Mouse (Mus musculus): ENCODE measurements around the gene Slc12a5. TPM values are rescaled to one million over a fixed set of nuclear protein-coding genes. Genes with fewer than 3 reads are reported as not detected.

The Slc12a5 gene
- total and polyA plus RNA-seq, 3 experiments = 0.50 to 1.3 TPM; not detected in 1

- Histone ChIP-seq H3K36me3 (ENCODE audit: control insufficient read depth in 1 of 2, insufficient read depth in 2 of 2, low read length in 2 of 2) (no peaks in the 10 kb centered on the region), H3K27me3 (ENCODE audit: control insufficient read depth in 1 of 2, insufficient read depth in 2 of 2, low read length in 2 of 2) (no peaks in the 10 kb centered on the region; a peak in 2 of 4 replicates), H3K4me1 (ENCODE audit: control insufficient read depth in 1 of 2, insufficient read depth in 2 of 2, low read length in 2 of 2) (no peaks in the 10 kb centered on the region), H3K9ac (ENCODE audit: control insufficient read depth, low read depth, low read length, poor library complexity, severe bottlenecking) (no peak overlapping the region), H3K27ac (ENCODE audit: control insufficient read depth, low read depth, low read length) (no peak overlapping the region), H3K4me3 (ENCODE audit: control insufficient read depth in 1 of 2, insufficient read depth in 1 of 2, low read depth in 2 of 2, low read length in 2 of 2) (no peak overlapping the region), H3K9me3 (replicated peaks; ENCODE audit: insufficient read depth, low read length) (no peaks in the 10 kb centered on the region), H3K79me2 (ENCODE audit: control insufficient read depth, insufficient read depth, low read length, poor library complexity) (no peaks in the 10 kb centered on the region)
- DNase-seq (ENCODE audit: low read depth, low spot score) = peak; percentile 42
- peak; percentile 44 to 49 (median 47) for TF ChIP-seq CTCF (IDR thresholded peaks at IDR 0.05 in 2 of 3, conservative IDR thresholded peaks at IDR 0.05 in 1 of 3; ENCODE audit: control insufficient read depth in 1 of 3, insufficient read depth in 1 of 3, low read depth in 2 of 3, low read length in 3 of 3, poor library complexity in 1 of 3, severe bottlenecking in 1 of 3)
- no peak for TF ChIP-seq KAT2A (conservative IDR thresholded peaks at IDR 0.05; ENCODE audit: low read depth, low read length)
Measured at GRCm38 (mm10) chr2:164951745-164952144, 8.9 kb upstream of the Slc12a5 start.

GRCm38 (mm10) chr2:164952448-164952847, 8.2 kb upstream of the Slc12a5 start:
- H3K27ac ChIP-seq (ENCODE audit: control insufficient read depth, low read depth, low read length) = no peak overlapping the region
- no peaks in the 10 kb centered on the region for H3K27me3 ChIP-seq (ENCODE audit: control insufficient read depth in 1 of 2, insufficient read depth in 2 of 2, low read length in 2 of 2)
- no peaks in the 10 kb centered on the region for H3K36me3 ChIP-seq (ENCODE audit: control insufficient read depth in 1 of 2, insufficient read depth in 2 of 2, low read length in 2 of 2)
- TF ChIP-seq BHLHE40 (IDR thresholded peaks at IDR 0.05; ENCODE audit: borderline replicate concordance, low read depth, low read length) = no peak
- TF ChIP-seq CTCF (IDR thresholded peaks at IDR 0.05 in 2 of 3, conservative IDR thresholded peaks at IDR 0.05 in 1 of 3; ENCODE audit: control insufficient read depth in 1 of 3, insufficient read depth in 1 of 3, low read depth in 2 of 3, low read length in 3 of 3, poor library complexity in 1 of 3, severe bottlenecking in 1 of 3) = no peak
- H3K9me3 ChIP-seq (replicated peaks; ENCODE audit: insufficient read depth, low read length) = no peaks in the 10 kb centered on the region
- no peaks in the 10 kb centered on the region for H3K4me1 ChIP-seq (ENCODE audit: control insufficient read depth in 1 of 2, insufficient read depth in 2 of 2, low read length in 2 of 2)
- no peak for DNase-seq (ENCODE audit: low read depth, low spot score)
- H3K4me3 ChIP-seq (ENCODE audit: control insufficient read depth in 1 of 2, insufficient read depth in 1 of 2, low read depth in 2 of 2, low read length in 2 of 2) = no peak overlapping the region
- no peak overlapping the region for H3K9ac ChIP-seq (ENCODE audit: control insufficient read depth, low read depth, low read length, poor library complexity, severe bottlenecking)
- H3K79me2 ChIP-seq (ENCODE audit: control insufficient read depth, insufficient read depth, low read length, poor library complexity) = no peaks in the 10 kb centered on the region

GRCm38 (mm10) chr2:164953224-164953623, 7.4 kb upstream of the Slc12a5 start:
- 0 out of 4 replicates have a peak overlapping the region, but pooled peaks of 1 of the 2 experiments have one; percentile 8 for H3K4me3 ChIP-seq (ENCODE audit: control insufficient read depth in 1 of 2, insufficient read depth in 1 of 2, low read depth in 2 of 2, low read length in 2 of 2)
- H3K27me3 ChIP-seq (ENCODE audit: control insufficient read depth in 1 of 2, insufficient read depth in 2 of 2, low read length in 2 of 2) = no peaks in the 10 kb centered on the region
- no peaks in the 10 kb centered on the region for H3K9me3 ChIP-seq (replicated peaks; ENCODE audit: insufficient read depth, low read length)
- TF ChIP-seq CHD1 (IDR thresholded peaks at IDR 0.05; ENCODE audit: low read depth, low read length) (no peak), MXI1 (IDR thresholded peaks at IDR 0.05; ENCODE audit: low read depth, low read length) (no peak), TBP (IDR thresholded peaks at IDR 0.05; ENCODE audit: low read depth, low read length) (no peak), MAZ (IDR thresholded peaks at IDR 0.05; ENCODE audit: low read depth, low read length) (peak; percentile 87), E2F4 (IDR thresholded peaks at IDR 0.05; ENCODE audit: borderline replicate concordance, low read depth, low read length) (no peak), SMC3 (IDR thresholded peaks at IDR 0.05; ENCODE audit: low read depth, low read length) (peak; percentile 55), EP300 (IDR thresholded peaks at IDR 0.05; ENCODE audit: low read depth in 1 of 2, low read length in 2 of 2) (no peak), MAX (IDR thresholded peaks at IDR 0.05; ENCODE audit: low read length) (no peak), RAD21 (IDR thresholded peaks at IDR 0.05; ENCODE audit: low read depth, low read length) (peak; percentile 69), POLR2AphosphoS5 (IDR thresholded peaks at IDR 0.05; ENCODE audit: borderline replicate concordance, low read depth, low read length) (no peak), USF1 (IDR thresholded peaks at IDR 0.05; ENCODE audit: low read depth, low read length) (no peak), ZC3H11A (IDR thresholded peaks at IDR 0.05; ENCODE audit: low read depth, low read length) (peak; percentile 26; the same call in 1 of the 2 replicates), ZKSCAN1 (IDR thresholded peaks at IDR 0.05; ENCODE audit: low read depth, low read length) (no peak), JUND (IDR thresholded peaks at IDR 0.05; ENCODE audit: low read depth, low read length) (no peak), TAL1 (IDR thresholded peaks at IDR 0.05; ENCODE audit: low read length) (no peak), CTCF (IDR thresholded peaks at IDR 0.05 in 2 of 3, conservative IDR thresholded peaks at IDR 0.05 in 1 of 3; ENCODE audit: control insufficient read depth in 1 of 3, insufficient read depth in 1 of 3, low read depth in 2 of 3, low read length in 3 of 3, poor library complexity in 1 of 3, severe bottlenecking in 1 of 3) (peak; percentile 82 to 97 (median 84)), MYC (IDR thresholded peaks at IDR 0.05; ENCODE audit: low read depth, low read length) (no peak), UBTF (IDR thresholded peaks at IDR 0.05; ENCODE audit: borderline replicate concordance, insufficient read depth, low read depth, low read length) (no peak), USF2 (IDR thresholded peaks at IDR 0.05; ENCODE audit: borderline replicate concordance in 1 of 2, insufficient read depth in 1 of 2, low read depth in 1 of 2, low read length in 2 of 2) (no peak), GABPA (IDR thresholded peaks at IDR 0.05; ENCODE audit: low read depth, low read length) (no peak), MAFK (IDR thresholded peaks at IDR 0.05; ENCODE audit: borderline replicate concordance, low read depth, low read length) (no peak)
- H3K79me2 ChIP-seq (ENCODE audit: control insufficient read depth, insufficient read depth, low read length, poor library complexity) = no peaks in the 10 kb centered on the region
- peak; percentile 82 for DNase-seq (ENCODE audit: low read depth, low spot score)
- H3K27ac ChIP-seq (ENCODE audit: control insufficient read depth, low read depth, low read length) = no peak overlapping the region
- H3K36me3 ChIP-seq (ENCODE audit: control insufficient read depth in 1 of 2, insufficient read depth in 2 of 2, low read length in 2 of 2) = no peaks in the 10 kb centered on the region
- no peak overlapping the region for H3K9ac ChIP-seq (ENCODE audit: control insufficient read depth, low read depth, low read length, poor library complexity, severe bottlenecking)
- H3K4me1 ChIP-seq (ENCODE audit: control insufficient read depth in 1 of 2, insufficient read depth in 2 of 2, low read length in 2 of 2) = no peaks in the 10 kb centered on the region

Data from MEL (cell line).